Mouse (Mus musculus): Measurements from ENCODE around the gene Olfr204.

DNA sequence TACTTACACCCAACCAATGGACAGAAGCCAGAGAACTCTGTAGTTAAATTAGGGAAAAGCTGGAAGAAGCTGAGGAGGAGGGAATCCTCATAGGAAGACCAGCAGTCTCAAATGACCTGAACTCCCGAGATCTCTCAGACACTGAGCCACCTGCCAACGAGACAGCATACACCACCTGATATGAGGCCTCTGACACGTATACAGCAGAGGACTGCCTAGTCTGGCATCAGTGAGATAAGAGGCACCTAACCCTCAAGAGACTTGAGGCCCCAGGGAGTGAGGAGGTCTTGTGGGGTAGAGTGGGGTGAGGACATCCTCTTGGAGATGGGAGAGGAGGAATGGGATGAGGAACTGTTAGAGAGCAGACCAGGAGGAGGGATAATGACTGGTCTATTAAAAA is 37.5 kb downstream of the Olfr204 start:
- TF ChIP-seq POLR2A (IDR thresholded peaks at IDR 0.05; ENCODE audit: borderline replicate concordance, control insufficient read depth, low read depth, low read length) (no peak), CTCF (IDR thresholded peaks at IDR 0.05; ENCODE audit: control insufficient read depth, insufficient read depth, low read length) (no peak)
